Mouse (Mus musculus): ENCODE data around the gene Rp2. TPM values are rescaled to one million over a fixed set of nuclear protein-coding genes. Genes with fewer than 3 reads are reported as not detected.

The Rp2 gene
- polyA plus RNA-seq, 1 experiment from 2014 or later: 22.1 TPM

- Histone ChIP-seq H3K27ac (peak overlapping the region; percentile 88), H3K4me2 (peak overlapping the region; percentile 58), H3K27me3 (no peaks in the 10 kb centered on the region), H3K9me3 (no peaks in the 10 kb centered on the region), H3K36me3 (no peaks in the 10 kb centered on the region; the same call in 1 of the 2 replicates), H3K4me1 (replicated peaks) (peaks cover 6% of the 10 kb centered on the region; the same call in 1 of the 2 replicates), H3K9ac (replicated peaks) (peak overlapping the region; percentile 73), H3K4me3 (replicated peaks) (peak overlapping the region; percentile 60)
- ATAC-seq (ENCODE audit: insufficient number of reproducible peaks, insufficient read depth, low FRiP score, low TSS enrichment, low read depth): peak; percentile 37
- WGBS: 19% methylated on average over 45 of the region's 51 CpGs
These were observed 61.7 kb downstream of the Rp2 start for GRCm38 (mm10) chrX:20425839-20426449.

Other genes with a start within 250 kb of the Rp2 start
- gene Slc9a7, start 72.7 kb upstream of the Rp2 start, polyA plus RNA-seq (2016; fragmentation: Nextera tagmentation; extraction: Ambion mirVana): 0.97 and 1.9 TPM in 2 replicates
- 10.2 and 10.5 TPM in 2 replicates for gene Jade3, start 61.2 kb downstream of the Rp2 start, polyA plus RNA-seq (2016; fragmentation: Nextera tagmentation; extraction: Ambion mirVana)
- gene Rgn, start 185.3 kb downstream of the Rp2 start, polyA plus RNA-seq (2016; fragmentation: Nextera tagmentation; extraction: Ambion mirVana): 0.54 and 0.91 TPM in 2 replicates

Data from limb, embryonic 12.5 days (tissue).